Mouse (Mus musculus) skeletal muscle tissue, adult 2 months (tissue): ENCODE results near the gene Eif2b5.

Source experiments
- DNase-seq: peaks from one replicate; pipeline ENCODE4 v3.0.0-alpha.2; 2012; ENCODE audit warnings: low read depth, low spot score

The Eif2b5 gene

DNA sequence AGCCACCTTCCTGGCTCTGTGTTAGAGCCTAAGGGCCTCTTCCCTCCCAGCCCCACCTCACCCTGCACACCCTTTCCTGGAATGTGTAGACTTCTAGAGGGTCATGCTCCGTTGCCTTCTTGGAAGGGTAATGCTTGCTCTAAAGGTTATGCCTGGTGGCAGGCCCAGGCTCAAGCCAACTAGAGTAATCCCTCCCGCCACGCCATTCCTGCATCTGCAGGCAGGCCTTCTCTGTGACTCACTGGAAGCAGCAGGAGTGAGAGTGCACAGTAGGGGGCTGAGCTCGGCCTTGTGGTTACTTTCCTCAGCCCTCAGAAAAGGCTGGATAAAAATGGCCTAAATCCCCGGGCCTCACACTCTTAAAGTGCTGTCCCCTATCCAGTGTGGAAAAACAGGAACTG is 38.5 kb downstream of the Eif2b5 start:
- DNase-seq: no peak

DNA sequence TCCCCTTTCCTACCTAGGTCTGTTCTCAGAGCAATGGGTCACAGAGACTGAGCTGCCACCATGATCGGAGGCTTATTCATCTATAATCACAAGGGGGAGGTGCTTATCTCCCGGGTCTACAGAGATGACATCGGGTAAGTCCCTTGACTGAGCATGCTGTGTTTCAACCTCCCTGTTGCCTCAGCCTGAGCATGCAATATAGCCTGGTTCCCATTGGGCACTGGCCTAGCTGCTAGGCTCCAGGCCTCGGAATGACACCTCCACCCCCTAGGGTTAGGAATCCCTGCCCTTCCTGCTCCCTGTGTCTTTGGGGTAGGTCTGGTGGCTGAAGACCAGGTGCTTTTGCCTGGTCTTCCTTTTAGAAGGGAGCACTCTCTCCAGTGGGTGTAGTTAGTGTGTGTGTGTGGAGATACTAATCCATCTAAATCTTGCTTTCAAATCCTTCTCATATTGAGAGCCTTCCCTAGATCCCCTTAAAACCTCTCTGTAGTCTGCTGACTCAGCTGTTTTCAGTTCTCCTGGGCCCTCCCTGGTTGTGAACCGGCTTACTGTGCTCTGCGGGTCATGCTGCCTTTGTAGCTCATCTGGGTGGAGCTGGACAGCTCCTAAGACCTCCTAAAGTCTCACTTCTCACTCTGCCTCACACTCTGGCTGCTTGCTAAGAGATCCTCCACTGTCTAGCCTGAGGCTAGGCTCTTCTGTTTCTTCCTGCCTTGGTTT is 39.1 kb downstream of the Eif2b5 start:
- DNase-seq: no peak

- DNase-seq: no peak
These were observed 41.0 kb downstream of the Eif2b5 start for GRCm38 (mm10) chr16:20539649-20540048.

DNA sequence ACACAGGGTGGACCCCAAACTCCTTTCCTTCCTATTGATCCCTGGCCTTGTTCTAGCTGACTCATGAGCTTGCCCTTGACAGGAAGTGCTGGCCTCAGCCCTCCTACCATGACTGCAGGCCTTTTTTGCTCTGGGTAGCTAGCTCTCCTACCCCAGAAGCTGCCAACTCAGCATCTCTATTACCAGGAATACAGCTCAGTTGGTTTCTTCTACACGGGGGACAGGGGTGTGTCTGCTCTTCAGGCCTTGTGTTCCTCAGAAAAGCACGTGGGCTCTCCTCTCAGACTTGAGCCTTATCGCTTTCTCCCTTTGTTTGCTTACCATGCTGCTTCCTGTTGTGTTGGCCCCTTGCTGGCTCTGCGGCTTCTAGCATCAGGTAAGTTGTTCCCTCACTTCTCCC is 41.8 kb downstream of the Eif2b5 start:
- DNase-seq: no peak

DNA sequence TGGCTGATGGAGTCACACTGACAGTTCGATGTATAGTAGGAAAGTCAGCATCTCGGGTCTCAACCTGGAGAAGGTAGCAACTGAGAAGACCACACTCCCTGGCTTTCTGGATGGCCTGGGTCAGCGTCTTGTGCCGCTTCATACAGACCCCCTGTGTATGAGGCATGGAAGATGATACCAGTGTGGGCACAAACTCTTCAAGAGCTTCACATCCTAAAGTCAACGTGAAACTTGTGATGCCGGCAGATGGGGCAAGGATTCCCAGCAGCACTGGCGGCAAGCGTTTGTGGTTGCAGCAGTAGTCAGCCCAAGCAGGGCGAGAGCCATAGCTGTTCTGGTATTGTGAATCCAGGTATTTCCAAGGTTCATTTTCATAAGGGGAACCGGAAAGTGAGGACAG is 47.1 kb downstream of the Eif2b5 start:
- DNase-seq: no peak

DNA sequence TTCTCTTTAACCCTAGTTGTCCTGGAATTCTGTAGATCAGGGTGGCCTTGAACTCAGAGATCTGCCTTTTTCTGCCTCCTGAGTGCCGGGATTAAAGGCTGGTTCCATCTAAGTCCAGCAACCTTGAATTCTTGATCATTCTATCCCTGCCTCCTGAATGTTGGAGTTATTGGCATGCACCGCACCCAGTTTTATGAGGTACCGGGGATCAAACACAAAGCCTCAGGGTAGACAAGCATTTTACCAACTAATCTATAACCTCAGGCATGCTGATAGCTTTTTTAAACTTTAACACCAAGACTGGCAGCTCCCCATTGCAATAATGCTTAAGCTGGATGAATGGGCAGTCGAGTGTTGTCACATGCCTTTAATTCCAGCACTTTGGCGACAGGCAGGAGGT is 48.8 kb downstream of the Eif2b5 start:
- no peak for DNase-seq

GRCm38 (mm10) chr16:20548096-20548948 is 49.7 kb downstream of the Eif2b5 start, which contains the start of gene Abcf3:
Abcf3 (plus strand) TSS chr16:20548577.
- peak; percentile 100 for DNase-seq

DNA sequence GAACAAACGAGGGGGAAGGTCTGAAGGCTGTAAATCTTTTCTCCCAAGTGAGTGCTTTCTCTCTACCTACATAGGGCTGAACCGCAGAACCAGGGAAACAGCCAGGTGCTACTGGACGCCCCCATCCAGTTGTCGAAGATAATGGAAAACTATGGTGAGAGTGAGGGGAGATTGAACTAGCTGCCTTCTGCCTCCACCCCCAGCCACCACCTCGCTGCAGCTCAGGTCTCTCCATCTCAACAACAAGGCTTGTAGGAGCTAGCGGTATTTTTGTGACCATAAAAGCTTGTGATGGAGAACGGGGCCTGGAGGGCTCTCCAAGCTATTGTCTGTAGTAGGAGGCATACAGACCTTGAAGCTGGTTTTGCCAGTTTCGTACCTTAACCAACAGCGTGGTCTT is 50.5 kb downstream of the Eif2b5 start:
- no peak for DNase-seq

DNA sequence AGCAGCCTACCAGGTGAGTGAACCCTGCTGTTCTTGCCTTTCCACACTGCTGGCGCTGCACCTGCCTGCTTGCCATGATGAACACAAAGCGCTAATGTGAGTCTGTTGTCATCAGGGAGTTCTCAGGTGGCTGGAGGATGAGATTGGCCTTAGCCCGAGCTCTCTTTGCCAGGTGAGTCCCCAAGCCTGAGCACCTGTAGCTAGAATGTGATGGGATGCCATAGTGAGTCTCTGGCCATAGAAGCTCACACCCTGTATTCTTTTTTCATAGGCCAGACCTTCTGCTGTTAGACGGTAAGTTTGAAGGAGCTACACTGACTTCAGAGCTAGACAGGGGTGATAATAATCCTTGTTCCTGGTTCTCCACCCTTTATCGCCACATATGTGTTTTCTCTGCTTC is 53.1 kb downstream of the Eif2b5 start:
- no peak for DNase-seq

DNA sequence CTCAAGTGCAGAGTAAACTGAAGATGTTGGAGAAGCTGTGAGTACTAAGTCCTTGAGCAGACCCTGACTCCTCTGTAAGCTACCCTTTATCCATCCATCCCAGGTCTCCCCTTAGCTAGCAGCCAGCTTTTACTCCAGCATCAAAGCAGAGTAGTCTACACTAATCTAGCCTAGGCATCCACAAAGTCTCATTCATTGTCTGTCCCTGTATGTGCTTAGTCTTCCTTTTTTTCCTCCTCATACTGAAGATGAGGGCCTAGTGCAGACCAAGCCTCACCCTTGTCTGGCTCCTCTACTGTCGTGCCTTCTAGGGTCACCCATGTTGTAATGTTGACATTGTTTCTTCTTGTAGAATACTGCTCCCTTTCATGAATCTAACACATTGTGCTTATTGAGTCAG is 54.0 kb downstream of the Eif2b5 start:
- no peak for DNase-seq

- no peak for DNase-seq
These were observed 56.4 kb downstream of the Eif2b5 start for GRCm38 (mm10) chr16:20555000-20555399.

DNA sequence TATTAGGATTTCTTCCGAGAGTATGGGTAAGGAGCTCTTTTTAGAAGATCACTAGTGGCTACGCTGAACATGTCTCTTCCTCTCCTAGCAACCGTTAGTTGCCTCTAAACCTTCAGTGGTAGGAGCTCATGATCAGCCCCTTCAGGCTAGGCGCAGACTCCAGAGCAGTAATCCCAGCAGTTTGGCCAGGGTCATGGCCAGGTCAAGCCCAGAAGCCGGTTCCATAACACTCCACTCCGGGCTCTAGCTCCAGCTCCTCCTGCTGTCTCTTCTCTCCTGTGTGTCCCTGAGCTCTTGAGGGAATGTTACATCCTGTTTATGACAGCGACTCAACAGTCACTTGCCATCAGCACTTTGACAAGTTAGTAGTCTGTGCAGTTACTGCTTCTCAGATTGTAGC is 58.8 kb downstream of the Eif2b5 start:
- DNase-seq: no peak
